Mouse (Mus musculus) liver, embryonic 14.5 days (tissue): ENCODE data around the gene Cadm4. TPM values are rescaled to one million over a fixed set of nuclear protein-coding genes. Genes with fewer than 3 reads are reported as not detected.
"Not testable (repeated sequence)": the region's sequence is repeated elsewhere in the genome, so short reads cannot be mapped to it uniquely, and the experiment has no call there.

Experiments
- ATAC-seq: fragments of 200-750 bp; cut with Nextera tagmentation; 2 replicates; pipeline ENCODE4 v1.8.0; 2017; ENCODE audit warnings: moderate number of reproducible peaks, mild to moderate bottlenecking, moderate library complexity; ENCODE audit not compliant: insufficient read depth
- DNase-seq, 3 experiments: peaks; one replicate each; pipeline ENCODE4 v3.0.0-alpha.2; 2012 to 2013; ENCODE audit warnings: low read depth in 3 of 3, low spot score in 3 of 3
- H3K27ac ChIP-seq: fragments of 300-500 bp; sonication (generic); 2 replicates; pipeline ENCODE4 v1.5.1; 2014; ENCODE audit warnings: moderate library complexity, mild to moderate bottlenecking, control low read depth, inconsistent platforms
- H3K27me3 ChIP-seq: fragments of 300-500 bp; sonication (generic); 2 replicates; pipeline ENCODE4 v1.6.1; 2014; ENCODE audit warnings: mild to moderate bottlenecking, low read length, moderate library complexity; ENCODE audit not compliant: control insufficient read depth, insufficient read depth
- H3K36me3 ChIP-seq: fragments of 300-500 bp; sonication (generic); replicated peaks from 2 replicates; pipeline ENCODE4 v1.6.1; 2014; ENCODE audit warnings: low read depth; ENCODE audit not compliant: control insufficient read depth, insufficient read depth
- H3K4me1 ChIP-seq, 2 experiments: fragments of 200-500 bp in 1 of 2; fragments of 300-500 bp in 1 of 2; sonication (generic) in 1 of 2; replicated peaks; 2 replicates each; pipeline ENCODE4 v1.6.1; 2012 to 2014; ENCODE audit warnings: antibody characterized with exemption in 1 of 2, inconsistent platforms in 1 of 2, low read length in 1 of 2; ENCODE audit not compliant: control insufficient read depth in 2 of 2, insufficient read depth in 2 of 2
- H3K4me2 ChIP-seq: fragments of 300-500 bp; sonication (generic); 2 replicates; pipeline ENCODE4 v1.6.1; 2014; ENCODE audit warnings: low read depth, mild to moderate bottlenecking, control low read depth, moderate library complexity
- H3K4me3 ChIP-seq, 2 experiments: fragments of 200-500 bp in 1 of 2; fragments of 300-500 bp in 1 of 2; sonication (generic) in 1 of 2; 2 replicates each; pipeline ENCODE4 v1.5.1; 2012 to 2014; ENCODE audit warnings: low read depth in 2 of 2, low read length in 2 of 2, mild to moderate bottlenecking in 2 of 2, control low read depth in 1 of 2, inconsistent platforms in 1 of 2, moderate library complexity in 1 of 2; ENCODE audit not compliant: insufficient read depth in 1 of 2
- H3K9ac ChIP-seq: fragments of 300-500 bp; sonication (generic); replicated peaks from 2 replicates; pipeline ENCODE4 v1.6.1; 2014; ENCODE audit warnings: mild to moderate bottlenecking, control low read depth, moderate library complexity
- H3K9me3 ChIP-seq: fragments of 300-500 bp; sonication (generic); 2 replicates; pipeline ENCODE4 v1.6.1; 2016; ENCODE audit warnings: low read length, mixed read lengths; ENCODE audit not compliant: control insufficient read depth
- CTCF ChIP-seq: IDR thresholded peaks from 2 replicates; pipeline ENCODE4 v1.5.1; 2016; ENCODE audit warnings: antibody characterized with exemption, low read depth, control low read depth
- EP300 ChIP-seq: IDR thresholded peaks from 2 replicates; pipeline ENCODE4 v1.6.1; 2016; ENCODE audit warnings: antibody characterized with exemption, low read depth
- WGBS: fragments of 180-500 bp; shearing (Covaris S2); extraction: QIAGEN DNeasy Blood & Tissue Kit; methylation state at CpG from one replicate; pipeline ENCODE4 v1.1.7; 2014; ENCODE audit not compliant: insufficient replicate concordance; 5-methylcytosine and 5-hydroxymethylcytosine counted together
- polyA plus RNA-seq, 2 experiments: library from polyadenylated mRNA; depleted of rRNA in 1 of 2; stranded (reverse) in 1 of 2; unstranded in 1 of 2; fragments of >200 nt; fragmentation: Nextera tagmentation in 1 of 2; extraction: Ambion mirVana in 1 of 2; gene quantifications; 2 replicates each; pipeline versions ENCODE4 v1.2.1 to v1.2.3; 2012 to 2014

The Cadm4 gene
- polyA plus RNA-seq, 2 experiments = 0.05 to 0.48 TPM

- DNase-seq, H3K4me3 ChIP-seq: not testable (repeated sequence)
These were observed 34.5 kb downstream of the Cadm4 start for GRCm38 (mm10) chr7:24516319-24516718.

GRCm38 (mm10) chr7:24517077-24517476, 35.3 kb downstream of the Cadm4 start:
- Histone ChIP-seq H3K9me3 (no peaks in the 10 kb centered on the region), H3K4me1 (no peaks in the 10 kb centered on the region), H3K27ac (no peak overlapping the region), H3K36me3 (no peaks in the 10 kb centered on the region), H3K4me3 (no peak overlapping the region), H3K27me3 (no peaks in the 10 kb centered on the region), H3K4me2 (no peak overlapping the region), H3K9ac (no peak overlapping the region)
- no peak for TF ChIP-seq EP300
- TF ChIP-seq CTCF = no peak
- WGBS = 52% methylated on average over 5 of the region's 5 CpGs
- DNase-seq = no peak
- ATAC-seq = no peak

More at GRCm38 (mm10) chr7:24516319-24516718, 34.5 kb downstream of the Cadm4 start:
- not testable (repeated sequence) for H3K27me3 ChIP-seq, ATAC-seq, H3K4me2 ChIP-seq, H3K9ac ChIP-seq, H3K9me3 ChIP-seq, H3K4me1 ChIP-seq, H3K36me3 ChIP-seq, H3K27ac ChIP-seq
- TF ChIP-seq CTCF = peak; percentile 38
- 60% methylated on average over 8 of the region's 8 CpGs for WGBS

- H3K27me3 ChIP-seq = no peaks in the 10 kb centered on the region
- 61% methylated on average over 6 of the region's 6 CpGs for WGBS
- no peak for TF ChIP-seq EP300
- no peak for TF ChIP-seq CTCF
- H3K4me3 ChIP-seq = no peak overlapping the region
- no peak overlapping the region for H3K9ac ChIP-seq
- no peak overlapping the region for H3K27ac ChIP-seq
- H3K4me1 ChIP-seq = no peaks in the 10 kb centered on the region
- ATAC-seq (no peak), DNase-seq (no peak)
- no peak overlapping the region for H3K4me2 ChIP-seq
- H3K9me3 ChIP-seq = no peaks in the 10 kb centered on the region
- no peaks in the 10 kb centered on the region for H3K36me3 ChIP-seq
These were observed 35.8 kb downstream of the Cadm4 start for GRCm38 (mm10) chr7:24517654-24518053.

- Histone ChIP-seq H3K9ac (no peak overlapping the region), H3K36me3 (no peaks in the 10 kb centered on the region), H3K27me3 (no peaks in the 10 kb centered on the region; the same call in 1 of the 2 replicates), H3K4me1 (no peaks in the 10 kb centered on the region), H3K4me2 (no peak overlapping the region), H3K27ac (no peak overlapping the region), H3K9me3 (no peaks in the 10 kb centered on the region), H3K4me3 (no peak overlapping the region)
- WGBS = 48% methylated on average over 3 of the region's 3 CpGs
- ATAC-seq = no peak
- no peak for TF ChIP-seq CTCF
- TF ChIP-seq EP300 = no peak
- no peak for DNase-seq
These were observed 37.3 kb downstream of the Cadm4 start for GRCm38 (mm10) chr7:24519130-24519529.

- not testable (repeated sequence) for DNase-seq, H3K4me3 ChIP-seq, H3K9ac ChIP-seq, H3K27me3 ChIP-seq, H3K4me2 ChIP-seq, H3K9me3 ChIP-seq, ATAC-seq, H3K36me3 ChIP-seq, H3K27ac ChIP-seq, H3K4me1 ChIP-seq
- whole genome bisulfite sequencing = 73% methylated on average over 10 of the region's 10 CpGs
These were observed 38.2 kb downstream of the Cadm4 start for GRCm38 (mm10) chr7:24520054-24520453.
